Mouse (Mus musculus): Measurements from ENCODE around the gene Add2.

DNA sequence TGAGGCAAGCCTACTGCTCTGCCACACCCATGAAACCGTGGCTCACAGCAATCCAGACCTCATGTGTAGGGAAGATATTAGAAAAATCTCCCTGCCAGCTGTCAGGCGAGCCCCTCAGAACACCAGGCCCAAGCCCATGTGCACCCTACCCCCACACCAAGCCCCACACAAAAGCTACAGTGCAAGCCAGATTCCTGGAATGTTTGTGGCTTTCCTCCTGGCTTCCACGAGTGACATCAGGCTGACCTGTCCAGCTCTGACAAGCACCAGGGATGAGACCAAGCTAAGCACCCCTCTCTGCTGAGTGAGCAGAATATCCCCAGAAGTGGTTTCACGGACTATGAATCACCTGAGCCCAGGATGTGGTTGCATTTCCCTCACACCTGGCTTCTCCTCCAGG, 120.5 kb downstream of the Add2 start:
- TF ChIP-seq CTCF (IDR thresholded peaks at IDR 0.05; ENCODE audit: low read depth) (no peak), EP300 (IDR thresholded peaks at IDR 0.05; ENCODE audit: low read depth) (no peak)

Measured in liver, postnatal 0 days (tissue).